In genomic region chr10:59171042-59171441, GRCm38 (mm10) we compare ENCODE assay signal across 24 mouse cellular contexts. TPM values are rescaled to one million over a fixed set of nuclear protein-coding genes. Genes with fewer than 3 reads are reported as not detected.
DNase-seq lines count a peak whose midpoint lies in the region; ATAC-seq and TF ChIP-seq lines count a peak whose summit lies in the region.
"Had no signal": no experiment of that assay in that cellular context is flagged by ENCODE, and none has a peak within 500 bp of the region (broad histone marks: within the 10 kb centered on the region; RNA-seq: fewer than 3 reads in every experiment).

No protein-coding gene starts in this region.

- H3K4me3 ChIP-seq in hindbrain, postnatal 0 days (ENCODE audit: low read length): no peak overlapping the region
- H3K4me3 ChIP-seq in hindbrain, embryonic 10.5 days: no peak overlapping the region
- no peak overlapping the region for H3K4me3 ChIP-seq in midbrain, postnatal 0 days (ENCODE audit: low read depth, low read length)
- no peak overlapping the region for H3K4me3 ChIP-seq in midbrain, embryonic 10.5 days
- H3K4me3 ChIP-seq: embryonic facial prominence, embryonic 12.5 days; erythroblast, embryonic 14.5 days; forebrain, embryonic 13.5 days; gastrocnemius, adult 2 months; hindbrain, embryonic 13.5 days had no signal

- H3K9ac ChIP-seq in hindbrain, postnatal 0 days (replicated peaks; ENCODE audit: low read length): no peak overlapping the region
- no peak overlapping the region for H3K9ac ChIP-seq in midbrain, postnatal 0 days (replicated peaks; ENCODE audit: low read length, poor library complexity, severe bottlenecking)
- H3K9ac ChIP-seq: embryonic facial prominence, embryonic 12.5 days; forebrain, embryonic 13.5 days; forebrain, postnatal 0 days; hindbrain, embryonic 13.5 days had no signal

- H3K4me2 ChIP-seq in hindbrain, postnatal 0 days (ENCODE audit: low read depth, low read length): no peak overlapping the region
- H3K4me2 ChIP-seq in midbrain, postnatal 0 days (ENCODE audit: low read depth, low read length, poor library complexity, severe bottlenecking): no peak overlapping the region
- H3K4me2 ChIP-seq: embryonic facial prominence, embryonic 12.5 days; forebrain, embryonic 13.5 days; heart, embryonic 11.5 days; hindbrain, embryonic 13.5 days had no signal

- DNase-seq in hindbrain, postnatal 0 days (ENCODE audit: low spot score): peak; percentile 9
- DNase-seq in hindbrain, embryonic 10.5 days (ENCODE audit: low spot score): no peak
- DNase-seq in midbrain, postnatal 0 days (ENCODE audit: low spot score): peak; percentile 15
- no peak for DNase-seq in midbrain, embryonic 10.5 days (ENCODE audit: low spot score)
- peak; percentile 55 for DNase-seq in brain, embryonic 14.5 days (ENCODE audit: low read depth)
- no peak for DNase-seq in right cerebral cortex, postnatal 25 days
- DNase-seq: adrenal gland, adult 8-10 months; adrenal gland, postnatal 25 days; cerebellum, adult 18-20 months; cerebellum, adult 9-10 months; cerebellum, postnatal 14 days; forebrain, postnatal 0 days; gastrocnemius, adult 2 months; gastrocnemius, postnatal 14 days had no signal

- H3K27ac ChIP-seq in hindbrain, postnatal 0 days: no peak overlapping the region
- no peak overlapping the region for H3K27ac ChIP-seq in hindbrain, embryonic 10.5 days
- H3K27ac ChIP-seq in midbrain, postnatal 0 days (ENCODE audit: low read depth, low read length): no peak overlapping the region
- H3K27ac ChIP-seq in midbrain, embryonic 10.5 days (replicated peaks): no peak overlapping the region
- H3K27ac ChIP-seq: embryonic facial prominence, embryonic 12.5 days; forebrain, embryonic 13.5 days; gastrocnemius, adult 2 months; hindbrain, embryonic 13.5 days had no signal

- ATAC-seq in hindbrain, postnatal 0 days: no peak
- ATAC-seq in midbrain, postnatal 0 days (ENCODE audit: low FRiP score): no peak
- ATAC-seq in megakaryocyte-erythroid progenitor cell, adult 5-6 weeks (replicated peaks; ENCODE audit: low FRiP score, low TSS enrichment, poor library complexity, severe bottlenecking): peak; percentile 64
- ATAC-seq: activated CD4-positive, CD25-positive, alpha-beta regulatory T cell, adult 4 months; CD4-positive, CD25-positive, alpha-beta regulatory T cell, adult 4 months; forebrain, embryonic 13.5 days; forebrain, postnatal 0 days; hindbrain, embryonic 16.5 days; inflammation-experienced regulatory T-cells, adult 6 months had no signal

- TF ChIP-seq CTCF in hindbrain, postnatal 0 days (IDR thresholded peaks at IDR 0.05; ENCODE audit: low read depth): no peak
- TF ChIP-seq CTCF in midbrain, postnatal 0 days (IDR thresholded peaks at IDR 0.05): no peak
- no peak for TF ChIP-seq CTCF in brain, embryonic 14.5 days (IDR thresholded peaks at IDR 0.05; ENCODE audit: borderline replicate concordance, extremely low read depth, insufficient read depth, insufficient read length)

- H3K36me3 ChIP-seq in hindbrain, postnatal 0 days (ENCODE audit: insufficient read depth, low read length): no peaks in the 10 kb centered on the region
- H3K36me3 ChIP-seq in hindbrain, embryonic 10.5 days: peaks cover 42% of the 10 kb centered on the region
- peaks cover 2% of the 10 kb centered on the region; the same call in 1 of the 2 replicates for H3K36me3 ChIP-seq in midbrain, postnatal 0 days (ENCODE audit: insufficient read depth, low read length)
- H3K36me3 ChIP-seq in midbrain, embryonic 10.5 days: peaks cover 23% of the 10 kb centered on the region

- TF ChIP-seq POLR2A in brain, embryonic 14.5 days (IDR thresholded peaks at IDR 0.05; ENCODE audit: borderline replicate concordance, extremely low read depth, insufficient read depth, insufficient read length, poor library complexity, severe bottlenecking): no peak

- no peaks in the 10 kb centered on the region for H3K27me3 ChIP-seq in hindbrain, postnatal 0 days (ENCODE audit: insufficient read depth, low read length)
- H3K27me3 ChIP-seq in hindbrain, embryonic 10.5 days (ENCODE audit: insufficient read depth, poor library complexity, severe bottlenecking): no peaks in the 10 kb centered on the region
- H3K27me3 ChIP-seq in midbrain, postnatal 0 days (ENCODE audit: insufficient read depth, low read length): no peaks in the 10 kb centered on the region
- H3K27me3 ChIP-seq in midbrain, embryonic 10.5 days (ENCODE audit: low read depth, poor library complexity, severe bottlenecking): no peaks in the 10 kb centered on the region
- H3K27me3 ChIP-seq: embryonic facial prominence, embryonic 12.5 days; forebrain, embryonic 13.5 days; hindbrain, embryonic 13.5 days had no signal

- 54% methylated on average over 3 of the region's 3 CpGs for WGBS in hindbrain, postnatal 0 days
- 80% methylated on average over 3 of the region's 3 CpGs for WGBS in hindbrain, embryonic 10.5 days
- 40% methylated on average over 3 of the region's 3 CpGs for WGBS in midbrain, postnatal 0 days
- 73% methylated on average over 3 of the region's 3 CpGs for WGBS in midbrain, embryonic 10.5 days

- no peaks in the 10 kb centered on the region for H3K4me1 ChIP-seq in hindbrain, postnatal 0 days (ENCODE audit: insufficient read depth, low read length)
- no peaks in the 10 kb centered on the region for H3K4me1 ChIP-seq in hindbrain, embryonic 10.5 days (replicated peaks)
- no peaks in the 10 kb centered on the region for H3K4me1 ChIP-seq in midbrain, postnatal 0 days (ENCODE audit: insufficient read depth, low read length)
- no peaks in the 10 kb centered on the region for H3K4me1 ChIP-seq in midbrain, embryonic 10.5 days
- H3K4me1 ChIP-seq: embryonic facial prominence, embryonic 12.5 days; forebrain, embryonic 13.5 days; hindbrain, embryonic 13.5 days had no signal

- H3K9me3 ChIP-seq in hindbrain, postnatal 0 days (ENCODE audit: low read length): no peaks in the 10 kb centered on the region
- H3K9me3 ChIP-seq in hindbrain, embryonic 10.5 days: no peaks in the 10 kb centered on the region
- H3K9me3 ChIP-seq in midbrain, postnatal 0 days (ENCODE audit: low read length): no peaks in the 10 kb centered on the region
- no peaks in the 10 kb centered on the region for H3K9me3 ChIP-seq in midbrain, embryonic 10.5 days (replicated peaks)
- H3K9me3 ChIP-seq: embryonic facial prominence, embryonic 12.5 days; forebrain, embryonic 13.5 days; hindbrain, embryonic 13.5 days had no signal

RNA-seq across cellular contexts. Expression of gene Sept10, which starts 50.6 kb away (rescaled TPM):
- total RNA-seq in hindbrain, postnatal 0 days (2014; rRNA removed): 13.6 and 15.2 TPM in 2 replicates
- polyA plus RNA-seq in hindbrain, postnatal 0 days (2015; fragmentation: Nextera tagmentation; extraction: Ambion mirVana): 18.3 and 20.4 TPM in 2 replicates
- 22.2 and 28.4 TPM in 2 replicates for polyA plus RNA-seq in hindbrain, embryonic 10.5 days (2016; fragmentation: Nextera tagmentation; extraction: Ambion mirVana)
- total RNA-seq in midbrain, postnatal 0 days (2014; rRNA removed): 7.3 and 12.7 TPM in 2 replicates
- 8.4 and 9.5 TPM in 2 replicates for polyA plus RNA-seq in midbrain, postnatal 0 days (2015; fragmentation: Nextera tagmentation; extraction: Ambion mirVana)
- polyA plus RNA-seq in midbrain, embryonic 10.5 days (2016; fragmentation: Nextera tagmentation; extraction: Ambion mirVana): 23.6 and 27.7 TPM in 2 replicates
- polyA plus RNA-seq in brain, embryonic 14.5 days (2012; rRNA removed): 22.1 and 27.1 TPM in 2 replicates
- total RNA-seq in megakaryocyte-erythroid progenitor cell, adult 5-6 weeks (2014; fragmentation: Nextera tagmentation): 0.37 TPM in 1 of 2 replicates, not detected in the other
- not detected in 2 replicates for total RNA-seq in megakaryocyte-erythroid progenitor cell, adult 5-6 weeks (2017)
- polyA plus RNA-seq: erythroblast, embryonic 14.5 days had no signal

RNA-seq across cellular contexts. Expression of gene Sowahc, which starts 50.7 kb away (rescaled TPM):
- total RNA-seq in hindbrain, postnatal 0 days (2014; rRNA removed): 28.1 and 30.1 TPM in 2 replicates
- polyA plus RNA-seq in hindbrain, postnatal 0 days (2015; fragmentation: Nextera tagmentation; extraction: Ambion mirVana): 12.4 and 12.5 TPM in 2 replicates
- 11.2 and 12.3 TPM in 2 replicates for polyA plus RNA-seq in hindbrain, embryonic 10.5 days (2016; fragmentation: Nextera tagmentation; extraction: Ambion mirVana)
- total RNA-seq in midbrain, postnatal 0 days (2014; rRNA removed): 32.3 and 34.4 TPM in 2 replicates
- 13.5 and 14.1 TPM in 2 replicates for polyA plus RNA-seq in midbrain, postnatal 0 days (2015; fragmentation: Nextera tagmentation; extraction: Ambion mirVana)
- polyA plus RNA-seq in midbrain, embryonic 10.5 days (2016; fragmentation: Nextera tagmentation; extraction: Ambion mirVana): 13.3 and 15.7 TPM in 2 replicates
- polyA plus RNA-seq in brain, embryonic 14.5 days (2012; rRNA removed): 6.8 and 9.5 TPM in 2 replicates
- total RNA-seq in megakaryocyte-erythroid progenitor cell, adult 5-6 weeks (2014; fragmentation: Nextera tagmentation): 0.62 TPM in 1 of 2 replicates, not detected in the other
- total RNA-seq in megakaryocyte-erythroid progenitor cell, adult 5-6 weeks (2017): 0.15 and 2.1 TPM in 2 replicates
- polyA plus RNA-seq: erythroblast, embryonic 14.5 days had no signal

Comparison
In these comparisons a context has a peak if more than half of its experiments do, and no peak if none do; other contexts are left out.
1. DNase-seq: peak in hindbrain, postnatal 0 days (single experiment), midbrain, postnatal 0 days (single experiment) and brain, embryonic 14.5 days (single experiment); none in hindbrain, embryonic 10.5 days (single experiment), midbrain, embryonic 10.5 days (single experiment) and right cerebral cortex, postnatal 25 days (single experiment).